Mouse (Mus musculus) layer of hippocampus, adult 11-12 months (tissue): Measurements from ENCODE around the gene Agtrap.
A peak's percentile ranks its signal among the peaks of the same experiment; 100 is the strongest.
"Not testable (repeated sequence)": the region's sequence is repeated elsewhere in the genome, so short reads cannot be mapped to it uniquely, and the experiment has no call there.

Experiments used
- DNase-seq: peaks from one replicate; pipeline ENCODE4 v3.0.0; 2022; ENCODE audit warnings: low spot score

Gene Agtrap

DNA sequence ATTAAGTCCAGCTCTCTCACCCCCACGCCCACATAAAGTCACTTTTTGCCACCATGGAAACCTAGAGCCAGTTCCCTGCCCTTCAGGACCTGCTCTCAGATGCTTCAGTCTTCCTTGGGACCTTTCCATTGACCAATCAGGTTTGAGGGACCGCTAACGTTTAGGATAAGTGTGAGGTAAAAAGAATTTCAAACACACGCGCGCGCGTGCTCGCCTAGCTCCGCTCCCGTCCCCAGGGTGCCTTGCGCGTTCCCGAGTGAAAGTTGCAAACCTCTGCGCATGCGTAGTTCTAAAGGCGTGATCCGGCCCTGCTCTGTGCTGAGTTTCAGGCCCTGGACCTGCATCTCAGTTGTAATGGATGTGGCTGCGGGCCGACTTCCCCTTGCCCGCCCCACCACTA, 12.6 kb downstream of the Agtrap start:
- DNase-seq, result peak; percentile 66

GRCm38 (mm10) chr4:148074521-148075189, 13.2 kb downstream of the Agtrap start:
- DNase-seq, result no peak

DNA sequence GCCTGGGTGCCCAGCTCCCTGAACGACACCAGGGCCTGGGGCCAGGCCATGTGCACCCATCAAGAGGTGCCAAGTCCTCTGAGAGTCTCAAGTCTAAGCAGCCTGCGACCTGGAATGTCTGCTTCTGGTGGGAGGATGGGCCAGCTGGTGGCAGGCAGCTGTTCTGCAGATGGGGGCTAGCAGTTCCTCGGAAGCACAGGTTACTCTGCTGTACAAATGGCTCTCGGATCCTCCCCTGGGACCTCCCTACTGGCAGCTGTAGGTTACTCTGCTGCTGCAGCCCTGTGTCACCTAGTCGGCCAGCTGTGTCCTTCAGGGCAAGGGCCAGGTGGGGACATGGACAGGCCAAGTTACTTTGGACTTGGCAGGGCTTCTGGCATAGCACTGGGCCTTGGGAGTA, 16.3 kb downstream of the Agtrap start:
- DNase-seq, result no peak

GRCm38 (mm10) chr4:148069602-148070218, 18.1 kb downstream of the Agtrap start:
- no peak for DNase-seq

DNA sequence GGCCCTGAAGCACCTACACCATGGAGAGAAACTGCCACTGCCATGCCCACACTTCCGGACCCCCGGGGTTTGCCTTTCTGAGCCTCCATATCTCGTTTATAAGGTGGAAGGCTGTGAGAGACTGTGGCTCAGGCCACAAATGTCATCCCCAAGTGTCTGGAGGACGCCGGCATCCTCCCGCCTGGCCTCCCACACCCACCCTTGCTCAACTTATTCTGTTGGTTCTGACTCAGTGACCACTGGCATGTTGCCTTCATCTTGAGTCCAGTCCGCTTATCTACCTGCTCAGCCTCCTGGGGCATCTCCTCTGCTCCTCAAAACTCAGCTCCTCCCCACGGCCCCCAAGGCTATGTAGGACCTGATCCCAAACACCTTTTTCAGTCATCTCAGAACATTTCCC, 20.5 kb downstream of the Agtrap start:
- DNase-seq, result no peak

GRCm38 (mm10) chr4:148066401-148066744, 21.5 kb downstream of the Agtrap start:
- DNase-seq, result no peak

DNA sequence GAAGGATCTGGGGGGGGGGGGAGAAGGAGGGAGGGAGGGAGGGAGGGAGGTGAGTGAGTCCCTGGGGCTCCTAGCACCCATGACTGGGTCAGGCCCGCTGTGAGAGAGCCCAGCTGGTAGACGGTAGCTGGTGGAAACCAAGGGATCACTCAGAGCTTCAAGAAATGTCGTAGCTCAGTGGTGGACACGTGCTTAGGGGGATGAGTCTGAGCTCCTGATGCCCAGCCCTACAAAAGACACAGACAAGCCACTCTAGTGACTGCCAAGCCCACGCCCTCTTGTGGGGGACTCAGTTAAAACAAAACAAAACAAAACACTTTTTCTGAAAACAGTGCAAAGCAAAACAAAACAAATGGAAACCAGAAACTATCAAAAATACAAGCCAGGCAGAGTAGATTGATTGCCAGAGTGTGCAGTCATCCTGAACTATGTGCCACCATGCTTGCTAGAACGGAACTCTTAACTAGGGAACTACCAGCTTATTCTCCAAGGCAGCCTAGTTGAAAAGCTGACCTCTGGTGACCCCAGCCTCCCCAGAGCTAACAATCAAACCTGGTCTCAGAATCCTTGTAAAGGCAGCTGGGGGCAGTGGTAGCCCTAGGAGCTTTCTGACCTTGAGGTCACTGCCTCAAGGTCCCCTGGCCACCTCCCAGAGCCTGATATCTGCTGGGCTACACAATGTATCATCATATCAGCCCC, 22.0 kb downstream of the Agtrap start:
- DNase-seq, result no peak

DNA sequence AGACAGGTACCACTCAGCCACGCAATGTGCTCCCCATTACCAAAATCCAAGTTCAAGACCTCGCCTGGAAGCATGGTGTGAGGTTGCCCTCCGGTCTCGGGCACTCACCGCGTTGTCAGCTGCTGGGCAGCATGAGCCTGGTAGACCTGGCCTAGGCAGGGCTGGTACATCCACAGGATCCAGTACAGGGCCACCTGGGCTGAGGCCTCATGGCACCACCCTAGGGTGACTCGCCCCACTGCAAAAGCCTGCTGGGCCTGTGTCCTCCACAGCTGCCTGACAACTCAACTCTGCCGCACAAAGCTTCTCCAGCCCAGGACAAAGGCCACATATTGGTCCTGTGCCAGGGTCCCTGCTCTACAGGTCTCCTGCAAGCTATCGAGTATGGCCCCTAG, 26.7 kb downstream of the Agtrap start:
- no peak for DNase-seq

- DNase-seq, result no peak
Measured at GRCm38 (mm10) chr4:148060120-148061085, 27.4 kb downstream of the Agtrap start.

- DNase-seq, result peak; percentile 64
Measured at GRCm38 (mm10) chr4:148058993-148059392, 28.8 kb downstream of the Agtrap start.

- no peak for DNase-seq
Measured at GRCm38 (mm10) chr4:148058218-148058819, 29.5 kb downstream of the Agtrap start.

- no peak for DNase-seq
Measured at GRCm38 (mm10) chr4:148057661-148058209, 30.1 kb downstream of the Agtrap start.

GRCm38 (mm10) chr4:148056801-148057200, 31.0 kb downstream of the Agtrap start:
- no peak for DNase-seq

DNA sequence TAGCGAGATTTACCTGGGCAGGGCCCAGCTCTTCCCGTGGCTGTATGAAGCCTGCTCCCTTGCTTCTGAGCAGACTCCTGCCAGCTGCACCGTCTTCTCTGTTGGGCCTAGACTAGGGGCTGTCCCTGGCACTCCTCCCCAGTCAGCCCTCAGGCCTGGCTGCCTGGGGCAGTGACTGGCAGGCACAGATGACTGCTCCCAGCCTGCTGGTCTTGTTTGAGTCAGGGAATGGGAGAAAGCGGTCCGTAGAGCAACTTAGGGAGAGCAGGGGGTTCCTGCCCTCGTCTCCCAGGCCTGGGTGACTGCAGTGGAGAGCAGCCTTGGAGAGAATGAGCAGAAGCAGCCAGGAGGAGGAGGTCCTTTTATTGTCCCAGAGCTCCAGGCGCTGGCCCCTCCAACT, 31.6 kb downstream of the Agtrap start:
- no peak for DNase-seq

- no peak for DNase-seq
Measured at GRCm38 (mm10) chr4:148054961-148055695, 32.7 kb downstream of the Agtrap start.

GRCm38 (mm10) chr4:148053417-148053920, 34.4 kb downstream of the Agtrap start:
- DNase-seq, result peak; percentile 79

DNA sequence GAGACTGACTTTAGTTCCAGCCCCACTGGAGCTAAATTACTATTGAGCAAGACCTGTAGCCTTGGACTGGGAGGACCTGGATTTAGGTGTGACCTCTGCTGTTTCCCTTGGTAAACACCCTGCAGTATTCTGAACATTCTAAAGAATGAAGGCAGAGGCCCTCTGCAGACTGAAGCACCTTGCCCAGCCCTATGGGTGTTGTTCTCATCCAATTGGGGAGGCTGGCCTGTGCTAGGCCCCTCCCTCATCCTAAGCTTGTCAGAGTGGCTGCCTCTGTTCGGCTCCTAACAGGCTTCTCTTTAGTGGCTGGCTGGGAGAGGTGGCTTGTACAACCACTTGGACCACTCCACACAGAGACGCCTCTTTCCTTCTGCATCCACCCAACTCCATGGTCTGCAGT, 34.9 kb downstream of the Agtrap start:
- DNase-seq, result no peak

GRCm38 (mm10) chr4:148051886-148052285, 35.9 kb downstream of the Agtrap start:
- DNase-seq, result no peak

DNA sequence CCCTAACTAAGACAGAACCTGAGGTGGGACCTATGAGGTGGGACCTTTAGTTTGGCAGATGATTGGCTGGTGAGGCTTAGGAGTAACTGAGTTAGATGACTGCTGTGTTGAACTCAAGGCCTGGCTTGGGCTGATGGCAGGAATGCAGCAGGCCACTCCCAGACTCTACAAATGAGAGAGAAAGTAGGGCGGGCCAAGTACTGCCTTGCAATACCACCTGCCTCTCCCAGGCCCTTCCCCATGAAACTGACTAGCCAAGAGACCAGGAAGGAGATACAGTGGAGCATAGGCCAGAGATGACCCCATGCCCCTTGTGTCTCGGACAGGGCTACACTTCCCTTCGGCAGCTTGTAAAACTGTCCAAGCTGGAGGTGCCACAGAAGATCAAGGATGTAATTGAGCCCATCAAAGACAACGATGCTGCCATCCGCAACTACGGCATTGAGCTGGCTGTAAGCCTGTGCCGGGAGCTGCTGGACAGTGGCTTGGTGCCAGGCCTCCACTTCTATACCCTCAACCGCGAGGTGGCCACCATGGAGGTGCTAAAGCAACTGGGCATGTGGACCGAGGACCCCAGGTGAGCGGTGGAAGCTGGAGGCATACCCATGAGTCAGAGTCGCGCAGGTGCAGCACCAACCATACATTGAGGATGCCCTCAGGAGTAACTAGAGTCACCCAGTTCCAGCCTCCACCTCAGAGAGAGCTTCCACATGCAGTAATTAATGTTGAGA, 36.6 kb downstream of the Agtrap start:
- DNase-seq, result no peak

DNA sequence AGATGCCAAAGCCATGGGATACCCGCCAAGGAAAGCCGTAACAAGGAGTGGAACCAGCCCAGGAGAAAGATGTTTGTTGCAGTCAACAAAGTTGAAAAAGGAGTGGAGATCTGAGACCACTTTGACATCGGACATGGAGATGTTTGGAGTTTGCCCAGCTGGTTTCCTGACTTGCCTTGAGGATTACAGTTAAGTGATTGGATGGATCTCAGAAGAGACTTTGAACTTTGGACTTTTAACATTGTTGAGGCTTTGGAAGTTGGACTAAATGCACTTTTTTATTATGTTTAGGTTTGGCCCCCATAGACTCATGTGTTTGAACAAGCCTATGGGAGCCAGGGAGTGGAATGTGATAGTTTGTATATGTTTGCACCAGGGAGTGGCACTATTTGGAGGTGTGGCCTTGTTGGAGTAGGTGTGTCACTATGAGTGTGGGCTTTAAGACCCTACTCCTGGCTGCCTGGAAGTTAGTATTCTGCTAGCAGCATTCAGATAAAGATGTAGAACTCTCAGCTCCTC, 37.4 kb downstream of the Agtrap start:
- DNase-seq, result not testable (repeated sequence)
